Mouse (Mus musculus) limb, embryonic 14.5 days (tissue): ENCODE data around the gene Rbp7. TPM values are rescaled to one million over a fixed set of nuclear protein-coding genes. Genes with fewer than 3 reads are reported as not detected.

Source experiments
- ATAC-seq: fragments of 200-750 bp; cut with Nextera tagmentation; 2 replicates; pipeline ENCODE4 v1.8.0; 2017; ENCODE audit warnings: low read depth, moderate number of reproducible peaks, moderate TSS enrichment; ENCODE audit not compliant: low FRiP score
- DNase-seq: peaks from one replicate; pipeline ENCODE4 v3.0.0-alpha.2; 2015; ENCODE audit warnings: low spot score
- H3K27ac ChIP-seq: fragments of 300-500 bp; sonication (generic); replicated peaks from 2 replicates; pipeline ENCODE4 v1.5.1; 2014; ENCODE audit warnings: low read depth, mild to moderate bottlenecking, low read length, moderate library complexity, mixed read lengths
- H3K27me3 ChIP-seq: fragments of 300-500 bp; sonication (generic); 2 replicates; pipeline ENCODE4 v1.6.1; 2014; ENCODE audit warnings: low read length, mixed read lengths; ENCODE audit not compliant: control insufficient read depth, insufficient read depth
- H3K36me3 ChIP-seq: fragments of 300-500 bp; sonication (generic); 2 replicates; pipeline ENCODE4 v1.6.1; 2014; ENCODE audit warnings: mild to moderate bottlenecking, low read length, moderate library complexity, mixed read lengths; ENCODE audit not compliant: control insufficient read depth, insufficient read depth
- H3K4me1 ChIP-seq: fragments of 300-500 bp; sonication (generic); 2 replicates; pipeline ENCODE4 v1.6.1; 2014; ENCODE audit warnings: antibody characterized with exemption, low read length, mixed read lengths; ENCODE audit not compliant: control insufficient read depth, insufficient read depth
- H3K4me2 ChIP-seq: fragments of 300-500 bp; sonication (generic); replicated peaks from 2 replicates; pipeline ENCODE4 v1.6.1; 2014; ENCODE audit warnings: low read depth, mild to moderate bottlenecking, low read length, moderate library complexity; ENCODE audit not compliant: severe bottlenecking
- H3K4me3 ChIP-seq: fragments of 300-500 bp; sonication (generic); replicated peaks from 2 replicates; pipeline ENCODE4 v1.5.1; 2014; ENCODE audit warnings: low read length
- H3K9ac ChIP-seq: fragments of 300-500 bp; sonication (generic); 2 replicates; pipeline ENCODE4 v1.6.1; 2014; ENCODE audit warnings: mild to moderate bottlenecking, low read depth, low read length, moderate library complexity; ENCODE audit not compliant: severe bottlenecking
- H3K9me3 ChIP-seq: fragments of 300-500 bp; sonication (generic); 2 replicates; pipeline ENCODE4 v1.6.1; 2016; ENCODE audit warnings: low read length; ENCODE audit not compliant: control insufficient read depth
- POLR2A ChIP-seq: fragments of 200-500 bp; IDR thresholded peaks from 2 replicates; pipeline ENCODE4 v1.8.0; 2012; ENCODE audit warnings: inconsistent platforms, mild to moderate bottlenecking, moderate library complexity, borderline replicate concordance; ENCODE audit not compliant: insufficient read depth, insufficient read length; ENCODE audit errors: extremely low read depth
- WGBS: fragments of 180-500 bp; shearing (Covaris S2); extraction: QIAGEN DNeasy Blood & Tissue Kit; methylation state at CpG from one replicate; pipeline ENCODE4 v1.1.7; 2014; 5-methylcytosine and 5-hydroxymethylcytosine counted together
- polyA plus RNA-seq, 2 experiments: library from polyadenylated mRNA; depleted of rRNA in 1 of 2; stranded (reverse) in 1 of 2; unstranded in 1 of 2; fragments of >200 nt; fragmentation: Nextera tagmentation in 1 of 2; extraction: Ambion mirVana in 1 of 2; gene quantifications; 2 replicates each; pipeline versions ENCODE4 v1.2.1 to v1.2.3; 2012 to 2014

Rbp7 gene
- polyA plus RNA-seq, 2 experiments: 0.11 to 0.89 TPM

DNA sequence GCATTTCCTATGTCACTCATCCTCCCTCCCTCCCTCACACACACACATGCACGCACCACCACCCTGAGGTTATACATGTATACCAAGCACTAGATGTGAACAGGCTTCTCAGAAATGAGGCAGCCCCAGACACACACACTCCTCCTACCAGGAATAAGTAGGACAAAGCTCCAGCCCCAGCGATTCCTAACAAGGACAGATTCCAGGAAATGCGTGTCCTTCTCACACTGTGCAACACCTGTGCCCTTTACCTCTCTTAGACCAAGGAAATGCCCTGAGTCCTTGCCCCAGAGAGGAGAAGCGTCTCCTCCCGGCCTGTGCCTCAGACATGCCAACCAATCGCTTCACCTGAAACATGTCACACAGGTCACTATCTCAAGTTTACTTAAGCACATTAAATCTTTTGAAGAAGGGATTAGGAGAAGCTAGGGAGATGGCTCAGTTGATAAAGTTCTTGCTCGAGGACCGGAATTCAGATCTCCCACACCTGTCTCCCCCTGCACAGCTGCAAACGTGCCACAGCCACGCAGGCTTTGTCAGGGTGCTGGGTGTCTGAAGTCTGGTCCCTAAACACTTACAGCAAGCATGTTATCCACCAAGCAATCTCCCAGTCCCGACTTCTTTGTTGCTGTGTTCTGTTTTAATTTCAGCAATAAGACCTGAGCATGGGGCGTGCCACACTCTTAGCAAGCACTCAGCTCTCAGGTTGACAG lies 53.7 kb downstream of the Rbp7 start:
- peaks cover 31% of the 10 kb centered on the region for H3K4me1 ChIP-seq
- WGBS: 73% methylated on average over 12 of the region's 12 CpGs
- TF ChIP-seq POLR2A: no peak
- H3K9ac ChIP-seq: no peak overlapping the region
- H3K4me3 ChIP-seq: no peak overlapping the region
- H3K27me3 ChIP-seq: no peaks in the 10 kb centered on the region
- H3K27ac ChIP-seq: no peak overlapping the region
- no peaks in the 10 kb centered on the region for H3K9me3 ChIP-seq
- no peak for ATAC-seq
- peaks cover 18% of the 10 kb centered on the region for H3K36me3 ChIP-seq
- no peak overlapping the region for H3K4me2 ChIP-seq
- no peak for DNase-seq

Other genes starting within 250 kb of the Rbp7 start
- 35.0 and 41.6 TPM in 2 replicates for gene Kif1b, start 147.3 kb downstream of the Rbp7 start, polyA plus RNA-seq (2012; rRNA removed)
- 47.6 and 50.3 TPM in 2 replicates for gene Kif1b, start 147.3 kb downstream of the Rbp7 start, polyA plus RNA-seq (2014; fragmentation: Nextera tagmentation; extraction: Ambion mirVana)
- gene Ube4b, start 28.2 kb downstream of the Rbp7 start, polyA plus RNA-seq (2012; rRNA removed): 82.1 and 95.0 TPM in 2 replicates
- gene Ube4b, start 28.2 kb downstream of the Rbp7 start, polyA plus RNA-seq (2014; fragmentation: Nextera tagmentation; extraction: Ambion mirVana): 39.8 and 45.1 TPM in 2 replicates
- gene Tmem274, start 22.4 kb upstream of the Rbp7 start, polyA plus RNA-seq (2012; rRNA removed): not detected in 2 replicates
- gene Tmem274, start 22.4 kb upstream of the Rbp7 start, polyA plus RNA-seq (2014; fragmentation: Nextera tagmentation; extraction: Ambion mirVana): 0.93 TPM in 1 of 2 replicates, not detected in the other
- gene Nmnat1, start 30.2 kb upstream of the Rbp7 start, polyA plus RNA-seq (2012; rRNA removed): 10.1 and 11.4 TPM in 2 replicates
- gene Nmnat1, start 30.2 kb upstream of the Rbp7 start, polyA plus RNA-seq (2014; fragmentation: Nextera tagmentation; extraction: Ambion mirVana): 9.1 and 10.6 TPM in 2 replicates
- gene Lzic, start 30.3 kb upstream of the Rbp7 start, polyA plus RNA-seq (2012; rRNA removed): 32.8 and 36.1 TPM in 2 replicates
- 54.0 and 55.2 TPM in 2 replicates for gene Lzic, start 30.3 kb upstream of the Rbp7 start, polyA plus RNA-seq (2014; fragmentation: Nextera tagmentation; extraction: Ambion mirVana)
- 39.3 and 43.5 TPM in 2 replicates for gene Ctnnbip1, start 63.3 kb upstream of the Rbp7 start, polyA plus RNA-seq (2012; rRNA removed)
- gene Ctnnbip1, start 63.3 kb upstream of the Rbp7 start, polyA plus RNA-seq (2014; fragmentation: Nextera tagmentation; extraction: Ambion mirVana): 73.6 and 75.0 TPM in 2 replicates
- gene Clstn1, start 131.5 kb upstream of the Rbp7 start, polyA plus RNA-seq (2012; rRNA removed): 56.5 and 58.2 TPM in 2 replicates
- 51.2 and 61.1 TPM in 2 replicates for gene Clstn1, start 131.5 kb upstream of the Rbp7 start, polyA plus RNA-seq (2014; fragmentation: Nextera tagmentation; extraction: Ambion mirVana)
- 5.7 and 6.1 TPM in 2 replicates for gene Pik3cd, start 247.6 kb upstream of the Rbp7 start, polyA plus RNA-seq (2012; rRNA removed)
- 5.1 and 5.9 TPM in 2 replicates for gene Pik3cd, start 247.6 kb upstream of the Rbp7 start, polyA plus RNA-seq (2014; fragmentation: Nextera tagmentation; extraction: Ambion mirVana)